Mouse (Mus musculus) midbrain, embryonic 14.5 days (tissue): ENCODE measurements around the gene Olfr98. TPM values are rescaled to one million over a fixed set of nuclear protein-coding genes. Genes with fewer than 3 reads are reported as not detected.
"Not testable (repeated sequence)": the region's sequence is repeated elsewhere in the genome, so short reads cannot be mapped to it uniquely, and the experiment has no call there.

Experiments
- ATAC-seq: fragments of 200-750 bp; cut with Nextera tagmentation; 2 replicates; pipeline ENCODE4 v1.8.0; 2017; ENCODE audit warnings: moderate number of reproducible peaks, moderate library complexity; ENCODE audit not compliant: low FRiP score, low TSS enrichment
- DNase-seq: peaks from one replicate; pipeline ENCODE4 v3.0.0-alpha.2; 2015
- H3K27ac ChIP-seq: fragments of 300-500 bp; sonication (generic); replicated peaks from 2 replicates; pipeline ENCODE4 v1.5.1; 2014; ENCODE audit warnings: mild to moderate bottlenecking, low read depth, low read length, moderate library complexity
- H3K27me3 ChIP-seq: fragments of 300-500 bp; sonication (generic); 2 replicates; pipeline ENCODE4 v1.6.1; 2014; ENCODE audit warnings: low read length, control low read depth, mixed read lengths; ENCODE audit not compliant: control insufficient read depth, insufficient read depth
- H3K36me3 ChIP-seq: fragments of 300-500 bp; sonication (generic); 2 replicates; pipeline ENCODE4 v1.6.1; 2014; ENCODE audit warnings: low read length, control low read depth; ENCODE audit not compliant: control insufficient read depth, insufficient read depth
- H3K4me1 ChIP-seq: fragments of 300-500 bp; sonication (generic); 2 replicates; pipeline ENCODE4 v1.6.1; 2014; ENCODE audit warnings: mild to moderate bottlenecking, antibody characterized with exemption, low read length, control low read depth; ENCODE audit not compliant: control insufficient read depth, insufficient read depth
- H3K4me2 ChIP-seq: fragments of 300-500 bp; sonication (generic); 2 replicates; pipeline ENCODE4 v1.6.1; 2014; ENCODE audit warnings: mild to moderate bottlenecking, low read length, moderate library complexity
- H3K4me3 ChIP-seq: fragments of 300-500 bp; sonication (generic); replicated peaks from 2 replicates; pipeline ENCODE4 v1.5.1; 2014; ENCODE audit warnings: low read depth, low read length
- H3K9ac ChIP-seq: fragments of 300-500 bp; sonication (generic); replicated peaks from 2 replicates; pipeline ENCODE4 v1.6.1; 2014; ENCODE audit warnings: mild to moderate bottlenecking, low read length, moderate library complexity
- H3K9me3 ChIP-seq: fragments of 300-500 bp; sonication (generic); 2 replicates; pipeline ENCODE4 v1.6.1; 2016; ENCODE audit warnings: low read length, control low read depth, mixed read lengths; ENCODE audit not compliant: control insufficient read depth
- WGBS: fragments of 180-500 bp; shearing (Covaris S2); extraction: QIAGEN DNeasy Blood & Tissue Kit; methylation state at CpG from one replicate; pipeline ENCODE4 v1.1.7; 2014; 5-methylcytosine and 5-hydroxymethylcytosine counted together
- polyA plus RNA-seq: library from polyadenylated mRNA; unstranded; fragments of >200 nt; fragmentation: Nextera tagmentation; extraction: Ambion mirVana; gene quantifications from 2 replicates; pipeline ENCODE4 v1.2.1, GENCODE M21; 2014

The Olfr98 gene
- polyA plus RNA-seq, 1 experiment from 2014 or later = not detected

GRCm38 (mm10) chr17:37270058-37270701 is 6.6 kb upstream of the Olfr98 start, which contains the start of gene H2-M3:
H2-M3 (plus strand) TSS chr17:37270220.
- Histone ChIP-seq H3K4me3 (peak within 1 kb of the TSS; percentile 48), H3K9me3 (no peaks in the 10 kb centered on the region), H3K9ac (peak within 1 kb of the TSS; percentile 50; the same call in 1 of the 2 replicates), H3K4me2 (peak within 1 kb of the TSS; percentile 94), H3K4me1 (no peaks in the 10 kb centered on the region; the same call in 1 of the 2 replicates), H3K27ac (no peak within 1 kb of the TSS), H3K36me3 (no peaks in the 10 kb centered on the region), H3K27me3 (no peaks in the 10 kb centered on the region)
- 3% methylated on average over 26 of the region's 26 CpGs for WGBS
- DNase-seq = peak; percentile 93
- ATAC-seq = peak; percentile 96

- Histone ChIP-seq H3K9me3 (no peaks in the 10 kb centered on the region), H3K4me1 (no peaks in the 10 kb centered on the region), H3K9ac (no peak overlapping the region), H3K36me3 (no peaks in the 10 kb centered on the region), H3K27me3 (no peaks in the 10 kb centered on the region), H3K27ac (no peak overlapping the region), H3K4me3 (no peak overlapping the region), H3K4me2 (no peak overlapping the region)
- ATAC-seq (no peak), DNase-seq (no peak)
- 16% methylated on average over 1 of the region's 1 CpGs for WGBS
These were observed 13.0 kb downstream of the Olfr98 start for GRCm38 (mm10) chr17:37250544-37250943.

GRCm38 (mm10) chr17:37249460-37249859 is 14.1 kb downstream of the Olfr98 start:
- Histone ChIP-seq H3K4me3 (no peak overlapping the region), H3K4me1 (no peaks in the 10 kb centered on the region), H3K36me3 (no peaks in the 10 kb centered on the region), H3K27ac (no peak overlapping the region), H3K9ac (no peak overlapping the region), H3K4me2 (no peak overlapping the region), H3K27me3 (no peaks in the 10 kb centered on the region), H3K9me3 (no peaks in the 10 kb centered on the region)
- no peak for DNase-seq
- no peak for ATAC-seq

GRCm38 (mm10) chr17:37246715-37247114 is 16.8 kb downstream of the Olfr98 start:
- no peak for ATAC-seq
- WGBS = 37% methylated on average over 5 of the region's 5 CpGs
- peak; percentile 40 for DNase-seq
- no peak overlapping the region for H3K27ac ChIP-seq
- no peaks in the 10 kb centered on the region for H3K9me3 ChIP-seq
- H3K9ac ChIP-seq = no peak overlapping the region
- H3K36me3 ChIP-seq = no peaks in the 10 kb centered on the region
- no peaks in the 10 kb centered on the region for H3K27me3 ChIP-seq
- no peak overlapping the region for H3K4me2 ChIP-seq
- no peak overlapping the region for H3K4me3 ChIP-seq
- no peaks in the 10 kb centered on the region for H3K4me1 ChIP-seq

- no peak for ATAC-seq
- Histone ChIP-seq H3K4me2 (no peak overlapping the region), H3K9me3 (no peaks in the 10 kb centered on the region), H3K36me3 (no peaks in the 10 kb centered on the region), H3K4me3 (no peak overlapping the region), H3K27ac (no peak overlapping the region), H3K9ac (no peak overlapping the region), H3K4me1 (no peaks in the 10 kb centered on the region), H3K27me3 (no peaks in the 10 kb centered on the region)
- no peak for DNase-seq
- WGBS = 62% methylated on average over 3 of the region's 3 CpGs
These were observed 21.4 kb downstream of the Olfr98 start for GRCm38 (mm10) chr17:37242198-37242597.

- H3K4me1 ChIP-seq, DNase-seq, ATAC-seq, H3K36me3 ChIP-seq, H3K9me3 ChIP-seq, H3K9ac ChIP-seq, H3K27ac ChIP-seq, H3K4me3 ChIP-seq, H3K27me3 ChIP-seq, H3K4me2 ChIP-seq: not testable (repeated sequence)
- WGBS = 93% methylated on average over 2 of the region's 2 CpGs
These were observed 26.3 kb downstream of the Olfr98 start, which contains the start of gene Olfr97 for GRCm38 (mm10) chr17:37237230-37237629. Olfr97 (minus strand) TSS chr17:37237330.

- H3K9ac ChIP-seq = no peak overlapping the region
- WGBS = 39% methylated on average over 1 of the region's 1 CpGs
- DNase-seq (peak; percentile 18), ATAC-seq (no peak)
- H3K27ac ChIP-seq = no peak overlapping the region
- H3K36me3 ChIP-seq = no peaks in the 10 kb centered on the region
- H3K4me3 ChIP-seq = no peak overlapping the region
- H3K4me1 ChIP-seq = no peaks in the 10 kb centered on the region
- H3K27me3 ChIP-seq = no peaks in the 10 kb centered on the region
- no peak overlapping the region for H3K4me2 ChIP-seq
- no peaks in the 10 kb centered on the region for H3K9me3 ChIP-seq
These were observed 41.7 kb downstream of the Olfr98 start for GRCm38 (mm10) chr17:37221879-37222278.

GRCm38 (mm10) chr17:37219846-37220245 is 43.7 kb downstream of the Olfr98 start, which contains the start of gene Olfr96:
Olfr96 (plus strand) TSS chr17:37220146.
- Histone ChIP-seq H3K27me3 (no peaks in the 10 kb centered on the region), H3K9me3 (no peaks in the 10 kb centered on the region), H3K4me1 (no peaks in the 10 kb centered on the region), H3K9ac (no peak within 1 kb of the TSS), H3K36me3 (no peaks in the 10 kb centered on the region), H3K27ac (no peak within 1 kb of the TSS), H3K4me3 (no peak within 1 kb of the TSS), H3K4me2 (no peak within 1 kb of the TSS)
- DNase-seq (no peak), ATAC-seq (no peak)
- 59% methylated on average over 4 of the region's 4 CpGs for WGBS

- WGBS = 87% methylated on average over 3 of the region's 3 CpGs
- Histone ChIP-seq H3K27me3 (no peaks in the 10 kb centered on the region), H3K4me3 (no peak overlapping the region), H3K9ac (no peak overlapping the region), H3K4me2 (no peak overlapping the region), H3K27ac (no peak overlapping the region), H3K9me3 (no peaks in the 10 kb centered on the region), H3K36me3 (no peaks in the 10 kb centered on the region), H3K4me1 (no peaks in the 10 kb centered on the region)
- ATAC-seq (no peak), DNase-seq (no peak)
These were observed 45.1 kb downstream of the Olfr98 start for GRCm38 (mm10) chr17:37218486-37218885.
